Mouse (Mus musculus): ENCODE measurements around the gene Creb3l1.

DNA sequence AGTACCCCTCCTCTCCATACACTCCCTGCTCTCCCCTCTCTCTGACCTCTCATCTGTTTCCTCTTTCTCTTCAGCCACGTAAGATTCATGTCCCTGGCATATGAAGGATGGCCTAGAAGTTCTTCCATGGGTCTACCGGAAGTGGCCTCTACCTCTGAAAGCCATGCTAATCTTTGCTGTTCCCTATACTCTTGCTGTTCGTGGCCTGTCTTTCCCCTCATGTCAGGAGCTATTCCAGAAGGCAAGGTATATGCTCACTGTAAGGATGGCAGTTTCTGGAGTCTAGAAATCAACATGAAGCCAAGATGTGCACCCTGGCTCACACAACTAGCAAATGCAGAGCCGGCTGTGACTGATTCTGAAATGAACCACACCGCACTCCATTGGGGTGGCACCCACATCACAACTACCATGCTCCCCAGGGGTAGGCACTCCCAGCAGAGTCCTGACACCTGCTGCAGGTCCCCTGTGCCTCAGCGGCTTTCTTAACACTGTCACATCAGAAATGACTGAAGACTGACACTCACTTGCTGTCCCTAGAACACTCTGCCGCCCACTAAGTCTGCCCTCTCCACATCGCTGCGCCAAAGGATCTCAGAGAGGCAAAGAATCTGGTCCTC is 39.3 kb downstream of the Creb3l1 start:
- TF ChIP-seq POLR2A (IDR thresholded peaks at IDR 0.05; ENCODE audit: low read depth, low read length) (no peak), CTCF (conservative IDR thresholded peaks at IDR 0.05; ENCODE audit: insufficient read depth, insufficient read length, low read depth, low read length) (no peak)
